Mouse (Mus musculus) embryo, embryonic 9.5 days (tissue): ENCODE data around the gene Fgf4.

Experiments
- DNase-seq: peaks from one replicate; pipeline ENCODE4 v3.0.0-alpha.2; 2017; ENCODE audit errors: extremely low spot score

Fgf4 gene

DNA sequence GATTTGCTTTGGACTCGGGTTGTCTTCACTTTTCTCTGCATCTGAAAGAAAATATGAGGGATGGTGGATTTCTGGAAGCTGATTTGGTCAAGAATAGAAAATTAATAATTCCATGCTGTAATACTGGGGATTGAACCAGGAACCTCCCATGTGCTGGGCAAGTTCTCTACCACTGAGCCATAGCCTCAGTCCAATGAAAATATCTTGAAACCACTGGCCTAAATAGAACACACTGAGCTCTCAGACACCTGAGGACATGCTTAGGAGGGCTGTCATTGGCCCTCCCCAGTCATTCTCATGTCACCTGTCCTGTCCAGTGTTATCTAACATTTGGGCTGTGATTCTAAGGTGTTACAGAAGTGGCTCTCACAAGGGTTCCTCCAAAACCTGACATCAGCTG lies 64.0 kb downstream of the Fgf4 start:
- no peak for DNase-seq

- no peak for DNase-seq
Measured at GRCm38 (mm10) chr7:144912897-144913296, 65.7 kb downstream of the Fgf4 start.

GRCm38 (mm10) chr7:144914296-144914947 lies 67.3 kb downstream of the Fgf4 start:
- DNase-seq = no peak
